Mouse (Mus musculus): ENCODE measurements around the gene Gm40193.
"Not testable (repeated sequence)": the region's sequence is repeated elsewhere in the genome, so short reads cannot be mapped to it uniquely, and the experiment has no call there.

The Gm40193 gene

DNA sequence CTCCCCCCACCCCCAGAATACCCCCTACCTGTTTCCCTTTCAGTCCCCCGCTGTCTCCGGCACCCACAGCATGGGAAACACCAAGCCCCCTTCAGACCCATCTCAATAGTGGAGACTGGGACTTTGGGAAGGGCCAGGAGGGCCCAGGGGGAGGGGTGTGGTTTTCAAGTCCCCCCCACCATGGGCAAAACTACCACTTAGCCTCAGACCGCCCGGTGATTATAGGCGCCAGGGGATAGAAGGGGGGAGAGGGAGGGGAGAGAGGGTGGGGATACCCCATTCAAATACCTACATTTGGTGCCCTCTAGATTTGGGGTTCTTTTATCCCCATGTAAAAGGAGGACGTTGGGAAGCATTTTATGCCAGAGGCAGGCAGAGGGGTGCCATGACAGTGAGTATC is at the start of gene Gm40193:
Gene Gm40193 (minus strand): TSS at position 101 of the 400 bp plus-strand sequence.
- DNase-seq (ENCODE audit: low spot score): no peak

DNA sequence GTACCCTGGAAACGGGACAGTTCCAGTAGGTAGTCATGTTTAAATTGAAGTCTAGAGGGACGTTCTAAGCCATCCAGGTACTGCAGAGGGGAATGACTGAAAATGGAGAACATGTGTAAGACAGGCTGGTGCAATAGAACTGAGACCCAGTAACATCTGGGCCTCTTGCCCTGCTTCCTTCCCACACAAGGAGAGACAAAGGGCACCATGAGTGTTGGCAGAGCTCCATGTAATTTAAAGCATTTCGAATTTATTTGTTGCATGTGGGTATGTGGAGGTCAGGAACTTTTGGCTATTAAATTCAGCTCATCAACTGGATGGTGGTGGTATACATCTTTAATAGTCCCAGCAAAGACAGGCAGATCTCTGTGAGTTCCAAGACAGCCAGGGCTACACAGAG is 49.5 kb upstream of the Gm40193 start:
- DNase-seq (ENCODE audit: low spot score): no peak

DNA sequence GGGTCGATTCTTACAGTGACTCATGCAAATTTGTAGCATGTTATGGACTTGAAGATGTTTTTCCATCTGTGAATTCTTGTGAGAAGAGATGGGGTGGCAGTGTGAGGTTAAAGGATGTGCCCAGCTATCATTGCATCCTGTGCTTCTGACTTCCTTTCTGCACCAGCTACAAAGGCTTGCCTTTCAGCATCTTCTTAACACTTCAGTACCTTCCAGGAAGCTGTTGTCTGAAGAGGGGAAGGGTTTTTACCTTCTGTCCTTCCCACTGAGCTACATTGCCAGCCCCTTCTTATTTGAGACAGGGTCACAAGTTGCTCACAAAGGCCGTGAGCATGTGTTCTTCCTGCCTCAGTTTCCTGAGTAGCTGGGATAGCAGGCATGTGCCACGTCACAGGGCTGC is 48.2 kb upstream of the Gm40193 start:
- no peak for DNase-seq (ENCODE audit: low spot score)

DNA sequence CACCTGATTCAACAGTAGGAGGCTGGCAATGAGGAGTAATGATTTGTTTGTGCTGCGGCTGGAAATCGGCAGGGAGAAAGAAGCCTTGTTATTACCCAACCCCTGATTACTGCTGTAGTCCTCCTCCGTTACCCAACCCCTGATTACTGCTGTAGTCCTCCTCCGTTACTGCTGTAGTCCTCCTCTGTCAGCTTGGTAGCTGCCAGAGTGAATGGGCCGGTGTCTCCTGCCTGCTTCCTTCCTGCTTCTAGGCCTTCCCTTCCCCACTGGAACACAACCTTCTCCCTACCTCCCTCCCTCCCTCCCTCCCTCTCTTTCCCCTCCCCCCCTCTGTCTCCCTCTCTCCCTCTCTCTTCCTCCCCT is 47.6 kb upstream of the Gm40193 start:
- DNase-seq (ENCODE audit: low spot score): no peak

DNA sequence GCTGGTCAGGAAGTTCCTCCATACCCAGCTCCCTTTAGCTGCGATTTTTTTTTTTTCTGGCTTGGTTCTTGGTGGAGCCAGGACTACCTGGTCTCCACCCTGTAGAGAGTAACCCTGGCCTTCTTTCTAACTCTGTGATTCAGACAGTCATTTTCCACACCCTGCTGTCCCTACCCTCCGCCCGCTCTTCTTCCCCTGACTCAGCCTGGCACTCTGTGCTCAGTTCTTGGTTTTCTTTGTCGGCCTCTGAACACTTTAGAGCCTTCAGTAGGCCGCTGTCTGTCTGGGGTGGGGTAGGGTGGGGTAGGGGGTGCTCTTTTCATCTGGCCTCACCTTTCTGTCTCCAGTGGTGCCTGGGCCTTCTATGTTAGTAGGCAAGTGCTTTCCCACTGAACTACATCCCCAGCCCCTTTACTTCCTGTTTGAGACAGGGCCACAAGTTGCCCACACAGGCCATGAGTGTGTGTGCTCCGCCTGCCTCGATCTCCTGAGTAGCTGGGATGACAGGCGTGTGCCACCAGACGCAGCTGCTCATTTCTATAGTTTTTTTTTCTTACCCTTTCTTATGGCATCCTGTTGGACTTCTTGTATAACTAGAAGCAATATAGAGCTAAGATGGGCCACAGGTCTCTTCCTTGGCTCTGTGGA is 47.1 kb upstream of the Gm40193 start:
- no peak for DNase-seq (ENCODE audit: low spot score)

DNA sequence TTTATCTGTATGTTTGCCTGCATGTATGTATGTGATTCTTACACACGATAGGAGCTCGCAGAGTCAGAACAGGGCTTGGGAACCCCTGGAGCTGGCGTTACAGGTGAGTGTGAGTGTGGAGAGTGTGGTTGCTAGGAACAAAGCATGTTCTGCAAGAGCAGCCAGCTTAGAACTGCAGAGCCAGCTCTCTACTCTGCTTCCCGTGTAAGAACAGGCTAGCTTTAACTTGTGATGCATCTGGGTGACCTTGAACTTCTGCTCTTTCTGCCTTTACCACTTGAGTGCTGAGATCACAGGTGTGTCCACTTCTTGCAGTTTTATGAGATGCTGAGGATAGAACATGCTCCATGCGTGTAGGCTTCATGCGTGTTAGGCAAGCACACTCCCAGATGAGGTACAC is 46.2 kb upstream of the Gm40193 start:
- no peak for DNase-seq (ENCODE audit: low spot score)

DNA sequence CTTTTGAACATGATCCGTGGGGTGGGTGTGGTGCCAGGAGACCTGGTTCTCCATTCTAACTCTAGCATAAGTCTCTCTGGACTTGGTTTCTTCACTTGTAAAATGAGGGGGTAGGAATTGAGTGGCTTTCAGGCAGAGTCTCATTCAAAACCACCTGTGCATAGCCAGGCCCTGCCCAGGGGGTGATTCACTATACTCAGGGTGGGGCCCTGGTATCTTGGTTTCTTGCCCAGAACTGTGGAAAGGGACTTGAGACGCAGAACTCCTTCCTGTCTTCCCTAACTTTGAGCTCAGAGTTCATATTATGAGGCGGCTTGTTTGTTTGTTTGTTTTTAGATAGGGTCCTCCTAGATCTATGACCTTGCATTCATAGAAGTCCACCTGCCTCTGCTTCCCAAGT is 44.5 kb upstream of the Gm40193 start:
- DNase-seq (ENCODE audit: low spot score): no peak

DNA sequence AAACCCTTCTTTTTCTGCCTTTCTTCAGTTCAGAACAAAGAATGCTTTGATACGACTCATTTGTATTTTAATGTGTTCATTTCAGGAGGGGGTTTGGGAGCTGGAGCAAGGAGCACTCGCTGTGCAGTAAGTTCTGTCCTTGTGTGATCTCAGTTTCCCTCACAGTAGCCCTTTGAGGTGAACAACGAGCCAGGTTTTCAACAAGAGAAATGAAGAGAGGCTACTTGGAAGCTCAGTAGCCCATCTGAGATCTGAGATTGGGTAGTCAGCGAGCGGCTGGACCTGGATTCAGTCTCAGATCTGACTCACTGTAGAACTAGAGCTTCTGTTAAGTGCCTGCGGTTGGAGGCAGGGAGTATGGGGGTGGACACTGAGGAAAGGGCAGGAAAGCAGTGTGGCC is 41.1 kb upstream of the Gm40193 start:
- DNase-seq (ENCODE audit: low spot score): no peak

DNA sequence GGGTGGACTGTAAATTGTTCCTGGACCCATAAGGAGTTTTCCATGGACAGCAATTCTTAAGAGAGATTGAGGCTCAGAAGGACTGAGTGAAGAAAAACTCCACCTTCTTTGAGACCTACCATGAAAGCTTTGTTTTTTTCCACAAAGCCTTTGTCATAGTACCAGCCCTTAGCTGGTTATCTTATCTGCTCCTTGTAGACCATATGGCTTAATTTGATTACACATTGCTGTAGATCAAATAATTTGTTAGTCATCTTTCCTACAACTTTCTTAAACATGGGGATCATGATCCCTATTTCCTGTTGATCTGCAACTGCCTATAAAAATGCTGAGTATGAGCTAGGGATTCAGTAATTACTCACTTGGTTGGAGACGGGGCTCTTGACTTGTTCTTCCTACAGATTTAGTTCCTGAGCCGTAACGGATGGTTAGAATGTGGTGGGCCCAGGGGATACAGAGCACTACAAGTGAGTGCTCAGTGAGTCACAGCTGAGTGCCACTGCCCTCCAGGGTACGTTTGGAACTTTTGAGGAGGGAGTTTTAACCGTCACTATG is 39.7 kb upstream of the Gm40193 start:
- DNase-seq (ENCODE audit: low spot score): no peak

DNA sequence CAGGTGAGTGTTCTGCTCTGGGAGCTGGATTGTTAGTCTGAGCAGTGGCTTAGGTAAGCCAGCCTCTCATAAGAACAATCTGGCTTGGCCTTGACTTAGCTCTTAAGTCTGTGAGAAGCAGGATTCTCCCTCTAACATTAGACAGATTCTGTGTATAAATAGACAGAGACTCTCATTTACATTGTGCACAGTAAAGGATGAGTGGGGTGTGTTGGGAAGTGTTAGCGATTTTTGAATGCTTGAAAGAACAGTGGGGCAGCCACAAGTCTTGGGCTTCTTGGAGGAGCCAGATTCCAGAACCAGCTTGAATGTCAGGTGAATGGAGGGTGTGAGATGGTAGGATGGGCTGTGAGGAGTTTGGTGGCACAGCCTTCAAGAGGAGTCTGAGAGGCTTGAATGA is 38.9 kb upstream of the Gm40193 start:
- no peak for DNase-seq (ENCODE audit: low spot score)

DNA sequence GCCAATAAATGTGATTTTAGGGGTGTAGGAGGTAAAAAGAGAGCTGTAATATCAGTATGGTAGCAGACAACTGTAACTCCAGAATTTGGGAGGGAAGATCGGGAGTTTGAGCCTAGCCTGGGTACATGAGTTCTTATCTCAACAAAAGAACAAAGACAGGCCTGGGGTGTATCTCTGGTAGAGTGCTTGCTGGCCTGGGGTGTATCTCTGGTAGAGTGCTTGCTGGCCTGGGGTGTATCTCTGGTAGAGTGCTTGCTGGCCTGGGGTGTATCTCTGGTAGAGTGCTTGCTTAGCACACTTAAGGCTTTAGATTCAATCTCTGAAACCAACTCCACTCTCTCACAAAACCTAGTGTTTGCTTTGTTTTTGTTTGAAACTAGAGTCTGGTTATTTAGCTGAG is 37.9 kb upstream of the Gm40193 start:
- not testable (repeated sequence) for DNase-seq (ENCODE audit: low spot score)

DNA sequence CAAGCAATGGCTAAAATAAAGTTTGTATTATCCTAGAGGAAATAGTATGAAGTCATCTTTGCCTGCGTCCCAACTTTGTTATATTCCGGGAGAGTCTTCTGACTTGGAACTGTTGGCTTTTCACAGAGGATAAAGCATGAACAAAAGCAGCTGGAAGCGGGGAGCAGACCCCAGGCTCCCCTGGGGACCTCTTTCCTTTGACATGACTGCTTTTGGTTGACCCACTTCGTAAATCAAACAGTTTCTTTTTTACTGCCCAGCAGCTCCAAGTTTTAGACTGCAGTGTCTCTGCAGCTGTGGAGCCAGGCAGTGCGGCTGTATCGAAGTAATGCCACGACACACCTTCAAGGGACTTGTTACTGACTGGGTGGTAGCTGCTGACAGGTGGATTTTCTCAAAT is 33.8 kb upstream of the Gm40193 start:
- no peak for DNase-seq (ENCODE audit: low spot score)

DNA sequence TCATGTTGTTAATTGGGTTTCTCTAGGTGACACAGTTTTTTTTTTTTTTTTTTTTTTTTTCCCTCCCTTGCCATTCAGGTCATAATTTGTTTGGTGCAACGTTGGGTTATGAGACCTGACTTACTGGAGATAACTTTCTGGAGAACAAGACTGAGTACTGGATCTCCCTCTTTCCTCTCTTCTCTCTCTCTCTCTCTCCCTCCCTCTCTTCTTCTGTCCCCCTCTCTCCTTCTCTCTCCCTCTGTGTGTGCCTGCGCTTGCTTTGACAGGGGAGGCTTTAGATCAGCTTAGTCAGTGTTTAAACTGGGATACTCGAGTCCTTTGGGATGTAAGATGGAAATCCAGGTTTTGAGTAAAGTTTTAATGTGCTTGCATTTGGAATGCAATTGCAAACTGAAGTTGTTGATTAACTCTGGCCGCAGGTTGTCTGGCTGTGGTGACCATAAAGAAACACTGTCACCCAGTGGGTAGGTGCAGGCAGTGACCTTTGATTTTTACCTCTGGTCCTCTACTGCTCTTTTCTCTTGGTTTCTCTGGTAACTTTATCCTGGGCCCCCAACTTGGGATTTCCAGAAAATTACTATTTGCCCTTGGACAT is 31.6 kb upstream of the Gm40193 start:
- no peak for DNase-seq (ENCODE audit: low spot score)

DNA sequence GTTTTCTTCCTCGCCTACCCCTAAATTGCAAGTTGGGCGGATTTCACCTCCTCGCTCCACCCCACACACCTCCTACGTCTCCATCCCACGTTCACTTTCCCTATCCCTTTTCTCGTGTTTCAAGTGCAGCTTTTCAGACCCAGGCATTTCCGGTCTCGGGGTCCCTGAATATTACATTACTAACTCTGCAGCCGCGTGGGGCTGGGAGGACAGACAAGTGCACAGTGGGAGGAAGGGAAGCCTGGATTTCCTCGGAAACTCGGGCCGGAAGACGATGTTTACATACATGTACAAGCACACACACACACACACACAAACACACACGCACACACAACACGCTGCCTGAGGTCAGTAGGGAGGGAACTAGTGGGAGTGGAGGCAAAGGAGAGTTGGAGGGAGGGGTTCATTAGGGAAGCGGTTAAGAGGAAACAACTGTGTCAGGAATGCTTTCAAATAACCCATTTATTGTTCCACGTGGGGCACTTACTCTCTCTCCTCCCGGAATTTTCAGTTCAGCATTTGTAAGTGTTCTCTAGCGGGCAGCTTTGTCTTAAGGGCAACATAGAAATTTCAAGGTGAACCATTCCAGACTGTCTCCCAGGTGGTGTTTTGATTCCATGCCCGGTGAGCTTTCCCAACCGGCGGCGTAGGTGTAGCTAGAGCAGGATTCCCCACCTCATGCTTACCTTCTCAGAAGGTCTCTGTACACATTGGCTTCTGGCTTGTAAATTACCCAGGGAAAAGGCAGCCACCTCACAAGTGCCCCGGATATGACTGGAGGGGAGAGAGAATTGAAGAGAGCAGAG is 30.9 kb upstream of the Gm40193 start:
- DNase-seq (ENCODE audit: low spot score): no peak

DNA sequence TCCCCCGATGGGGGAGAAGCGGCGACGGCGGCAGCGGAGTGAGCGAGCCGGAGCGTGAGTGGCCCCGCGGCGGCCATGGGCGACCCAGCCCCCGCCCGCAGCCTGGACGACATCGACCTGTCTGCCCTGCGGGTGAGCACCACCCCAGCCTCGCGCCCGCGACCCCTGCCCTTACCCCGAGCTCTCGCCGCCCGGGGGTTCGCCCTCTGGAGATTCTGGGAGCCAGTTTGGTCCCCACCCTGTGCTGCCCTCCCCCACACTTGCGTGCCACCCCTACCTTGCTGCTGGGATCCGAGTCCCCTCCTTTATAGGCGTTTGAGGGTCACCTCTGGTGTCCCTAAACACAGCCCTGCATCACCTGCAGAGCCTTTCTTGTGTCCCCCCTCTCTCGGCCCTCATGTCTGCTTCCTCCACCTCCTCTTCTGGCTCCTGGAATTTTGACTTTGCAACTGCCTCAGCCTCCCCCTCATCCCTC is 30.3 kb upstream of the Gm40193 start:
- DNase-seq (ENCODE audit: low spot score): no peak

DNA sequence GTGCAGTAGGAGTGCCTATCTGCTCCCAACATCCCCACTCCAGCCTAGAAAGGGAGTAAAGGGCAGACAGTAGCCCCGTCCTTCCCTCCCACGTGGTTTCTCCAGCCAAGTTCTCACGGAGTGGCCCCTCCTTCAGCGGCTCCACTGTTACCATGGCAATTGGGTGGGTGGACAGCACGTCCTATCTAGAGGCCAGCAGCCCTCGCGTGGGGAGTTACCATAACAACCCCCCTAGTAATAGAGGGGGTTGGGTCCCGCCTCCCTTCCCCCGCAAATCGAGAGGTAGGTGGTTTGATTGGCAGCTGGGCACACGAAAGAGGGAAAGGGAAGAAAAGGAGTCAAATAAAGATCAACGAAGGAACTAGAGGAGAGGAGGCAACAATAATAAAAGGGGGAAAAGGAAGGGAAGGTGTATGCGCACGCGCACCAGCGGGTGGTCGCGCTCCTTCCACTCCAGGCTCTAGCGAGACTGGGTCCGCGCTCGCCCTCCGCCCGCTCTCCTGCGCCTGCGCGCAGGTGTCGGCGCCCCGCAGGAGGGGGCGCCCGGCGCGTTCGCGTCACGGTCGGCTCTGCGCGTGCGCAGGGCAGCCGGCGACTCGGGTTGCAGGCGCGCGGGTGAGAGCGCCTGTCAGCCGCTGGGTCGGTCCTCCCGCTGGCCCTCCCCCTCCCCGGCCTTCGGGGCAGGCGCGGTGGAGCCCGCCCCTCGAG is 29.7 kb upstream of the Gm40193 start, which contains the start of gene Mink1:
Gene Mink1 (plus strand): TSS at position 595 of the 708 bp plus-strand sequence.
- DNase-seq (ENCODE audit: low spot score): peak; percentile 82

DNA sequence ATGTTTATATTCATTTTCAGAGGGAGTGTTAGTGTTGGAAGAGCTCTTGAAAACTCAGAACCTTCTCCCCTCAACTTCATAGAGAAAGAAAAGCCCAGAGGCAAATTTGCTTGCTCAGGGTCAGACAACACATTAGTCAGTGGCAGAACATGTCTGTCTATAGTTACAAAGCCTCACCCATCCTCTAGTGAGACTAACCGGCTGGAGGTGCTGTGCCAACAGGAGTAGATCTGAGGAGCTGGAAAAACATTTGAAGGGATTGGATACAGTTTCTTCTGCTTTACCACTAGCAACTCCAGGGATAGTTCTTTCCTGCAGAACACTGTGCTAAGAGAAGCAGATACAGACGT is 29.2 kb upstream of the Gm40193 start:
- no peak for DNase-seq (ENCODE audit: low spot score)

DNA sequence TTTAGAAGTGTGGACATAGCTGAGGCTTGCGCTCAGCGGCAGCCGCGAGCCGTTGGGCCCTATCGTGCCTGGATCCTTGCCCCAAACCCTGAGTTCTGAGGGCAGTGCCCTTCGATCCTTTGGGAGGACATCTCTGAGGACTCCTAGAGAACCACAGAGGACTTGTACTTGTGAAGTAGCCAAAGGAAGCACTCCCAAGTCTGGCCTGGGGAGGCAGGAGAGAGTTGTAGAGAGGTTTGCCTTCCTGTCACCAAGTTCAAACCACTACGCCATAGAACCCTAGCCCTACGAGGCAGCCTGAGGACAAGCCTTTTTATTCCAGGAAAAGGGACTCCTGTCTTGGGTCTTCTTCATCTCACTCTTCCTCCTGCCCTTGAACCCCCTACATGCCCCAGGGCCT is 24.8 kb upstream of the Gm40193 start:
- no peak for DNase-seq (ENCODE audit: low spot score)

DNA sequence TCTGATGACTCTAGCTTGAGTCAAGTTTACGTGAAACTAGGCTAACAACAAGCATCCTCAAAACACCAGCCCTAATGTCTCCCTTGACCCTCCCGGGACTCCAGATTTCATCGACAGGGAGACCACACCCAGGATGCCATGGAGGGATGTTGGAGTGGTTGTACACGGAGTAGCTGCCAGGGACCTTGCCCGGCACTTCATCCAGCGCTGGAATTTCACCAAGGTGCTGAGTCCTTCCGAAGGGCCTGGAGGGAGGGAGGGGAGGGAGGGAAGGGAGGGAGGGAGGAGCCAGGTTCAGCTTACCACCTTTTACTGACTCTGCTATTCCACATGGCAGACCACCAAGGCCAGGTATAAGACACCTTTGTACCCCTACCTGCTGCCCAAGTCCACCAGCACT is 21.2 kb upstream of the Gm40193 start:
- no peak for DNase-seq (ENCODE audit: low spot score)

DNA sequence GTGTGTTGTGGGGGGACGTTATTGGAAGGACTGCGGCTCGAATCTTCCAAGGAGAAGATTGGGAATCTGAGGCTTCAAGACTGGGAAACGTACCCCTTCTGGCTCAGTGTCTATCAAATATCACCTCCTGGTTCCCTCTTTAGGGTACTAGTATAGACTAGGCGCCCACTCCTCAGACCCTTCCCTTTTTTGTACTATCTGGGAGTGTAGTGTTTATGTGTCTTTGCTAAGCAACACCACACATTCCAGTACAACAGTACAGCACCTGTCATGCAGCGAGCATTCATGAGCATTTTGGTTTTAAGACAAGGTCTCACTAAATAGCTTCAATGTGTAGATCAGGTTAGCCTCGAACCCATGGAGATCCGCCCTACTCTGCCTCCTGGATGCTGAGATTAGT is 18.8 kb upstream of the Gm40193 start:
- no peak for DNase-seq (ENCODE audit: low spot score)

DNA sequence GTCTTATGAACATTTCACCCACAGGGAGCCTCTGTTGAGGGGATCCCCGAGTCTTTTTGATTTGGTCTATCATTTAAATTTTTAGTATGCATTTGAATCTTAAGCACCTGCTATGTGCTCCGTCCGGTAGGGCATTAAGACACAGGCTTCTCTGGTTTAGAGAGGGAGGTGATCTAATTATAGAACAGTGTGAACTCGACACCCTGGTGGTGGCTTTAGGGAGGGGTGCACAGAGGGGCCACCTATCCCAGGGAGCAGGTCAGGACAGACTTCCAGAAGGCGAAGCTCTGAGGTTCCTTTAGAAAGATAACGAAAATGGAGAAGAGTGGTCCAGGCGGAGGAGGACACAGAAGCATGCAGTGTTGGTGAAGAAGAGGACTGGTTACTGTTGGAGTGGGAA is 11.8 kb upstream of the Gm40193 start:
- no peak for DNase-seq (ENCODE audit: low spot score)

DNA sequence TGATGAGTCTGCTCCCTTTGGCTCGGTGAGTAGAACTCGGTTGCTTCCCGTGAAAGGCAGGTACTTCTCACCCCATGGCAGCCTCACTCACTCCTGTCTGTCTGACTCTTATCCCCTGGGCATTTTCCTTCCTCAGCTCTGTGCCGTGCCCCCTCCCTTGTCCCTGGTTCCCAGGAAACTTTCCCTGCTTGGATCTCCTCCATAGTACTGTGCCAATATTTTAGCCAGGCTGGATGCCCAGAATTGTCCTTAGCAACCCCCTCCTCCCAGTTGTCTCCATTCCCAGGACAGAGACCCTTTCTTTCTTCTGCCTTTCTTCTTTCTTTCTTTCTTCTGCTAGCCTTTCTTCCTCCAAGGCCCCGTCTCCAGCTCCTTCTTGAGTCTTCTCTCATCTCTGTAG is 8.7 kb upstream of the Gm40193 start:
- DNase-seq (ENCODE audit: low spot score): no peak
